Mouse (Mus musculus): ENCODE measurements around the gene Mybpc3. TPM values are rescaled to one million over a fixed set of nuclear protein-coding genes. Genes with fewer than 3 reads are reported as not detected.
"Not testable (repeated sequence)": the region's sequence is repeated elsewhere in the genome, so short reads cannot be mapped to it uniquely, and the experiment has no call there.

Gene Mybpc3
- polyA plus RNA-seq, 1 experiment from 2014 or later: 0.47 TPM

DNA sequence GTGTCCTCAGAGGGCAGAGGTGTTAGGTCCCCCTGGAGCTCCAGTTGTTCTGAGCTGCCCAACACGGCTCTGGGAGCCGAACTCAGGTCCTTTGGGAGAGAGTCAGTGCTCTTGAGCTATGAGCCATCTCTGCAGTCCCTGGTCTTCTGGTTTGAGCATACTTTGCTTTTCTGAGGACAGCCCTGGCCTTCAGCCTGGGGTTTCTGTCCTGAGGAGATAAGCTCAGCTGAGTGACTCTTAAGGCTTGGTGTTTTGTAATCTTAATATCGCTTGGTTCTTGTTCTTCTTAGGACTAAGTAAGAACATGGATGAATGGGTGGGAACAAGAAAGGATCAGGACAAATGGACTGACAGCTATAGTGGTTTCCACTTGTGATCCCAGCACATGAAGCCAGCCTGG lies 9.8 kb upstream of the Mybpc3 start:
- Histone ChIP-seq H3K9ac (no peak overlapping the region), H3K9me3 (ENCODE audit: low read depth, low read length) (no peaks in the 10 kb centered on the region), H3K36me3 (ENCODE audit: insufficient read depth) (no peaks in the 10 kb centered on the region), H3K27me3 (ENCODE audit: insufficient read depth, low read length) (no peaks in the 10 kb centered on the region), H3K4me3 (ENCODE audit: low read depth, low read length) (no peak overlapping the region), H3K4me2 (no peak overlapping the region), H3K27ac (ENCODE audit: low read depth) (no peak overlapping the region), H3K4me1 (ENCODE audit: insufficient read depth) (no peaks in the 10 kb centered on the region)
- no peak for TF ChIP-seq CTCF (IDR thresholded peaks at IDR 0.05; ENCODE audit: low read depth)
- DNase-seq (no peak), ATAC-seq (ENCODE audit: insufficient read depth) (no peak)
- WGBS: 72% methylated on average over 3 of the region's 3 CpGs

DNA sequence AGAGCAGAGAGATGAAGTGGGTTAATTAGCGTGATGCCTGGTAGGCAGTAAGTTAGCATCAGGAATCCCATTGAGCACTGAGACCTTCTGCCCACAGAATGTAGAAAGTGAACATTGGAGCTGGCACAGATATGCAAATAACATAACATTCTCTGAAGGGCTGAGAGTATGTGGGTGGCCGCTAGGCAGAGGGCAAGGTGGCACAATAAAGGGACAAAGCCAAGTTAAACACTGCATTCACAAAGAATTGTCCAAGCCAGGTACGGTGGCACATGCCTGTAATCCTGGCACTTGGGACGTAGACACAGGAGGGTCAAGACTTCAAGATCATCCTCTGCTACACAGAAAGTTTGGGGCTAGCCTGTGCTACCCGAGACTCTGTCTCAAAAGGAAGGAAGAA lies 8.7 kb upstream of the Mybpc3 start:
- no peaks in the 10 kb centered on the region for H3K9me3 ChIP-seq (ENCODE audit: low read depth, low read length)
- H3K36me3 ChIP-seq (ENCODE audit: insufficient read depth): no peaks in the 10 kb centered on the region
- TF ChIP-seq CTCF (IDR thresholded peaks at IDR 0.05; ENCODE audit: low read depth): no peak
- DNase-seq (no peak), ATAC-seq (ENCODE audit: insufficient read depth) (no peak)
- no peak overlapping the region for H3K27ac ChIP-seq (ENCODE audit: low read depth)
- H3K27me3 ChIP-seq (ENCODE audit: insufficient read depth, low read length): no peaks in the 10 kb centered on the region
- H3K4me1 ChIP-seq (ENCODE audit: insufficient read depth): no peaks in the 10 kb centered on the region
- no peak overlapping the region for H3K4me2 ChIP-seq
- 77% methylated on average over 5 of the region's 5 CpGs for WGBS
- no peak overlapping the region for H3K9ac ChIP-seq
- H3K4me3 ChIP-seq (ENCODE audit: low read depth, low read length): no peak overlapping the region

DNA sequence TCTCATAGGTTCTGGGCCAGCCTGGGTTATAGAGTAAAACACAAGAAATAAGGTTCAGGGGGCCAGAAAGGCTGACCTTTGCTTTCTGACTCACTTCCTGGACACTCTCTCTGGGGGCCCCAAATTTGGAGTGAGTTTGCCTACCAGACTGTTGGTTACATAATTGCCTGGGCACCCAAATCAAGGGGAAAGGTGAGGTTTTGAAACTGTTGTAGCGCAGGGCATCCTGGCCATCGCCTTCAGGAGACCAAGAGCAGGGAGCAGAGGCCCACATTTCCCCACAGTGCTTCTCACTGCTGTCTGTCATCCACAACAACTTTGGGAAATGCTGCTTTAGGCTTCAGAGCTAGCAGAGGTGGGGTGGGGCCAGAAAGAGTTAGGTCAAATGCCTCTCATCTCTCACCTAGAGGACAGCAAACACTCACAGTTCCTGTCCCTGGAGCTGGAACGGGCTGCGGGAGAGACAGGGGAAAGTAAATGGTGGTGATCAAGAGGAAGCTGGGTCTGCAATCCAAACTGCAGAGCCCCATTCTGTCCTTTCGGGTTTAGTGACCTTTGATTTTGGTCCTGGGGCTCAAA lies 8.0 kb upstream of the Mybpc3 start:
- 65% methylated on average over 5 of the region's 5 CpGs for WGBS
- no peak for TF ChIP-seq CTCF (IDR thresholded peaks at IDR 0.05; ENCODE audit: low read depth)
- no peaks in the 10 kb centered on the region for H3K36me3 ChIP-seq (ENCODE audit: insufficient read depth)
- no peaks in the 10 kb centered on the region for H3K9me3 ChIP-seq (ENCODE audit: low read depth, low read length)
- DNase-seq (no peak), ATAC-seq (ENCODE audit: insufficient read depth) (no peak)
- no peak overlapping the region for H3K4me2 ChIP-seq
- no peaks in the 10 kb centered on the region for H3K4me1 ChIP-seq (ENCODE audit: insufficient read depth)
- no peak overlapping the region for H3K4me3 ChIP-seq (ENCODE audit: low read depth, low read length)
- no peak overlapping the region for H3K27ac ChIP-seq (ENCODE audit: low read depth)
- H3K9ac ChIP-seq: no peak overlapping the region
- no peaks in the 10 kb centered on the region for H3K27me3 ChIP-seq (ENCODE audit: insufficient read depth, low read length)

GRCm38 (mm10) chr2:91110429-91110828 lies 7.5 kb upstream of the Mybpc3 start:
- WGBS: 77% methylated on average over 6 of the region's 6 CpGs
- H3K4me1 ChIP-seq (ENCODE audit: insufficient read depth): no peaks in the 10 kb centered on the region
- peak; percentile 18; the same call in 1 of the 2 replicates for TF ChIP-seq CTCF (IDR thresholded peaks at IDR 0.05; ENCODE audit: low read depth)
- DNase-seq (no peak), ATAC-seq (ENCODE audit: insufficient read depth) (no peak)
- no peak overlapping the region for H3K27ac ChIP-seq (ENCODE audit: low read depth)
- no peak overlapping the region for H3K9ac ChIP-seq
- H3K4me3 ChIP-seq (ENCODE audit: low read depth, low read length): no peak overlapping the region
- no peaks in the 10 kb centered on the region for H3K9me3 ChIP-seq (ENCODE audit: low read depth, low read length)
- H3K4me2 ChIP-seq: no peak overlapping the region
- no peaks in the 10 kb centered on the region for H3K36me3 ChIP-seq (ENCODE audit: insufficient read depth)
- no peaks in the 10 kb centered on the region for H3K27me3 ChIP-seq (ENCODE audit: insufficient read depth, low read length)

DNA sequence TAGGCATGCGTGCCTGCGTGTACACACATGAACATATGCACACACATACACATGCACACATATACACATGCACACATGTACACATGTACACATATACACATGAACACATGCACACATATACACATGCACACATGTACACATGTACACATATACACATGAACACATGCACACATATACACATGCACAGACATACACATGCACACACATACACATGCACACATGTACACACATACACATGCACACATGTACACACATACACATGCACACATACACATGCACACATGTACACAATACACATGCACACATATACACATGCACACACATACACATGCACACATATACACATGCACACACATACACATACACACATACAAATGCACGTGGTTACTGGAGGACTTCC lies 6.1 kb upstream of the Mybpc3 start:
- DNase-seq; H3K36me3 ChIP-seq (ENCODE audit: insufficient read depth); H3K4me2 ChIP-seq; ATAC-seq (ENCODE audit: insufficient read depth); H3K4me3 ChIP-seq (ENCODE audit: low read depth, low read length); H3K27ac ChIP-seq (ENCODE audit: low read depth); H3K4me1 ChIP-seq (ENCODE audit: insufficient read depth); H3K27me3 ChIP-seq (ENCODE audit: insufficient read depth, low read length); H3K9ac ChIP-seq; H3K9me3 ChIP-seq (ENCODE audit: low read depth, low read length): not testable (repeated sequence)
- WGBS: 88% methylated on average over 3 of the region's 3 CpGs

- Histone ChIP-seq H3K4me2 (no peak overlapping the region), H3K4me1 (ENCODE audit: insufficient read depth) (no peaks in the 10 kb centered on the region), H3K9ac (no peak overlapping the region), H3K4me3 (ENCODE audit: low read depth, low read length) (no peak overlapping the region), H3K9me3 (ENCODE audit: low read depth, low read length) (no peaks in the 10 kb centered on the region), H3K36me3 (ENCODE audit: insufficient read depth) (no peaks in the 10 kb centered on the region), H3K27ac (ENCODE audit: low read depth) (no peak overlapping the region), H3K27me3 (ENCODE audit: insufficient read depth, low read length) (no peaks in the 10 kb centered on the region)
- ATAC-seq (ENCODE audit: insufficient read depth) (no peak; the same call in 1 of the 2 replicates), DNase-seq (peak; percentile 27)
- WGBS: 26% methylated on average over 4 of the region's 4 CpGs
- no peak for TF ChIP-seq CTCF (IDR thresholded peaks at IDR 0.05; ENCODE audit: low read depth)
Observed at GRCm38 (mm10) chr2:91112491-91112890, 5.5 kb upstream of the Mybpc3 start.

- Histone ChIP-seq H3K4me1 (ENCODE audit: insufficient read depth) (no peaks in the 10 kb centered on the region), H3K4me2 (no peak overlapping the region), H3K36me3 (ENCODE audit: insufficient read depth) (no peaks in the 10 kb centered on the region), H3K9ac (no peak overlapping the region), H3K27me3 (ENCODE audit: insufficient read depth, low read length) (no peaks in the 10 kb centered on the region), H3K9me3 (ENCODE audit: low read depth, low read length) (no peaks in the 10 kb centered on the region), H3K4me3 (ENCODE audit: low read depth, low read length) (no peak overlapping the region), H3K27ac (ENCODE audit: low read depth) (no peak overlapping the region)
- TF ChIP-seq CTCF (IDR thresholded peaks at IDR 0.05; ENCODE audit: low read depth): no peak
- DNase-seq (no peak), ATAC-seq (ENCODE audit: insufficient read depth) (no peak)
- WGBS: 65% methylated on average over 10 of the region's 10 CpGs
Observed at GRCm38 (mm10) chr2:91113334-91113733, 4.6 kb upstream of the Mybpc3 start.

DNA sequence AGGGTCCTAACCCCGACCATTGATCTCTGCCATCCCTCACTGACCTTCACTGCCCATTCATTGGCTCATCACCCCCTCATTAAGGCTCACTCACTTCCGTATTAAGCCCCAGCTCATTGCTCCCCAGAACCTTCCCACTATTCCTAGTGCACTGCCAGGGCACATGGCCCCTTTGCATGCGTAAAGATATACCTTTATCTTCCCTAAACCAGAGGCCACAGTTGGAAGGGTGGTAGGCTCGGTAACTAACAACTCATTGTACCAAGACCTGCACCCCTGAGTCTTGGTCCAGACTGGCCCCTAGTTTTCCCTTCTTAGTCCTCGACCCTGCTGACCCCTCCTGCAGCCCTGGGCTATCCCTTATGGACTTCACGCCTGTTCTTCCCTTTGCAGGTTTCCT lies 4.1 kb upstream of the Mybpc3 start:
- Histone ChIP-seq H3K27me3 (ENCODE audit: insufficient read depth, low read length) (no peaks in the 10 kb centered on the region), H3K9me3 (ENCODE audit: low read depth, low read length) (no peaks in the 10 kb centered on the region), H3K4me1 (ENCODE audit: insufficient read depth) (no peaks in the 10 kb centered on the region), H3K27ac (ENCODE audit: low read depth) (no peak overlapping the region), H3K36me3 (ENCODE audit: insufficient read depth) (no peaks in the 10 kb centered on the region), H3K4me3 (ENCODE audit: low read depth, low read length) (no peak overlapping the region), H3K9ac (no peak overlapping the region), H3K4me2 (no peak overlapping the region)
- 75% methylated on average over 6 of the region's 6 CpGs for WGBS
- TF ChIP-seq CTCF (IDR thresholded peaks at IDR 0.05; ENCODE audit: low read depth): no peak
- ATAC-seq (ENCODE audit: insufficient read depth) (no peak), DNase-seq (no peak)
